Mouse (Mus musculus) megakaryocyte, embryonic 14.5 days (primary cell): ENCODE data around the gene Nqo1. TPM values are rescaled to one million over a fixed set of nuclear protein-coding genes. Genes with fewer than 3 reads are reported as not detected.

Source experiments
- H3K27me3 ChIP-seq: replicated peaks from 2 replicates; pipeline ENCODE3; 2012; ENCODE audit warnings: inconsistent platforms
- H3K36me3 ChIP-seq: replicated peaks from 2 replicates; pipeline ENCODE3; 2012; ENCODE audit warnings: low read length, inconsistent platforms, mixed read lengths
- H3K4me1 ChIP-seq: 2 replicates; pipeline ENCODE4 v1.6.1; 2012; ENCODE audit warnings: inconsistent platforms
- H3K4me3 ChIP-seq: replicated peaks from 2 replicates; pipeline ENCODE3; 2012; ENCODE audit warnings: moderate library complexity, mild to moderate bottlenecking, inconsistent platforms
- H3K9me3 ChIP-seq: 2 replicates; pipeline ENCODE4 v1.6.1; 2012; ENCODE audit warnings: inconsistent platforms
- FLI1 ChIP-seq: IDR thresholded peaks from 2 replicates; pipeline ENCODE4 v1.6.1; 2012; ENCODE audit warnings: low read length, inconsistent platforms, mixed read lengths
- GATA1 ChIP-seq: IDR thresholded peaks from 3 replicates; pipeline ENCODE4 v1.6.1; 2012; ENCODE audit warnings: mixed read lengths, low read length, inconsistent platforms, borderline replicate concordance
- polyA plus RNA-seq: library from polyadenylated mRNA; stranded (reverse); fragments of >175 nt; gene quantifications from 2 replicates; pipeline ENCODE4 v1.2.3, GENCODE M21; 2012; ENCODE audit warnings: low replicate concordance; ENCODE audit not compliant: insufficient read depth

Gene Nqo1
- polyA plus RNA-seq, 1 experiment: 0.43 TPM

GRCm38 (mm10) chr8:107436841-107437421 lies 33.9 kb upstream of the Nqo1 start:
- TF ChIP-seq FLI1 (no peak), GATA1 (peak; percentile 32; the same call in 1 of the 3 replicates)
- Histone ChIP-seq H3K36me3 (peaks cover 20% of the 10 kb centered on the region), H3K4me1 (peaks cover 49% of the 10 kb centered on the region), H3K27me3 (no peaks in the 10 kb centered on the region), H3K4me3 (peak overlapping the region; percentile 96), H3K9me3 (no peaks in the 10 kb centered on the region)

DNA sequence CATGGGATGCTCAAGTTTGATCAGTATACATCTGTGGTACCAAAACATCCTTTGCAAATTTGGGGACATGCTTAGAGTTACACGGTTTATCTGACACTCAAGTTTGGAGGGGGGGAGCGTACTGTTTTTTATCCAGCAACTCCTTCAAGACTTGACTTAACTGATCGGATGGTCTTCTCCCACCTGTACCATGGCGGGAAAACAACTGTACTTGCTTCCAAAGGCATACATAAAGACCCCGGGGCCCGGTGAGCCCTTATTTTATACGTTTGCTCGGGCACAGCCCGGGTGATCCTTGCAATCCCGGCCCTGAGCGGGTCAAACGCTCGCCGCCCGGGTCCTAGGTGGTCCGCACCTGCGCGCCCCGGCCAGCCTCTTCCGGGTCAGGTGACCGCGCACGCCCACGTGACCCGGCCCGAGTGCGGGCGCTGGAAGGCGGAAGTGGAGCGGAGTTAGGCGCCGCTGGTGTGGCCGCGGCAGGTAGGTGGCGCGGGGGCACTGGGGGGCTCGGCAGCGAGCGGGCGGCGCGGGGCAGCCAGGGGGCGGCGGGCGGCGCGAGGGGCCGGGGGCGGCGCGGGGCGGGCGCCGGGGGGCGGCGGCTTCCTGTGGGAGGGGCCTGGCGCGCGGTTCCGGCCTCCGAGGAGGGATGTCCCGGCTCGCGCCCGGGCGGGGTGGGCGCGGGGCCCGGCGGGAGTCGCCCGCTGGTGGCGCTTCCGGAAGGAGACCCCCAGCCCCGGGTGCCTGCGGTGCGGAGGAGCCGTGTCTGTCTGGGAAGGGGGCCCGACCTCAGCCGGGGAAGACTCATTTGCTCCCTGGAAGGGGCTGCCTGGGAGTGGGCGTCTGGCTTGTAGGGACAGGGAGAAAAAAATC lies 33.2 kb upstream of the Nqo1 start, which contains the start of gene Wwp2:
Gene Wwp2, plus strand, starts transcription at position 404 of the 870 bp plus-strand sequence.
- H3K9me3 ChIP-seq: no peaks in the 10 kb centered on the region
- TF ChIP-seq FLI1 (no peak), GATA1 (no peak)
- peaks cover 13% of the 10 kb centered on the region for H3K36me3 ChIP-seq
- H3K27me3 ChIP-seq: peaks cover 2% of the 10 kb centered on the region
- peak within 1 kb of the TSS; percentile 96 for H3K4me3 ChIP-seq
- peaks cover 42% of the 10 kb centered on the region for H3K4me1 ChIP-seq

DNA sequence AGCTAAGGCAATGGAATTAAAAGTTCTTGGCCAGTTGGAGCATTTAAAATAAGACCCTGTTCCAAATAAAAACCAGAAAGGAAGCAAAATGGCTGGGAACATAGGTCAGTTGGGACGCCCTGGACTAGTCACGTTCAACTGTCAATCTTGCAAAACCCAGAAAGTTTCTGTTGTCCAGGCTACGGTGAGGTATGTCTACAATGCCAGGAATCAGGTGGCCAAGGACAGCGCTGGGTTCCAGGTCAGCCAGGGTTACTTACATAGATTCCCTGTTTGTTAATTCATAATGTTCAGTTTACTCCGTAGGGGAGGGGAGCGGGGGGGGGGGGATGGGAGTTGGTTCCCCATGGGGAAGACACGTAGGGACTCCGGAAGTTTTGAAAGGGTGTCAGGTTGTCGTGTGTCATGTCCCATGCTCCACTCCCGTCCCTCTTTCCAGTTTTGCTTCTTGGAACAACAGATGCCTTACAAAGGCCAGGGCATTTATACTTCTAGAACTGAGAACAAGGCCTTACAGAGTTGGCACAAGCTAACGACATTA lies 32.5 kb upstream of the Nqo1 start:
- no peak for TF ChIP-seq FLI1
- no peak for TF ChIP-seq GATA1
- H3K4me3 ChIP-seq: peak overlapping the region; percentile 96
- peaks cover 35% of the 10 kb centered on the region for H3K4me1 ChIP-seq
- peaks cover 8% of the 10 kb centered on the region for H3K36me3 ChIP-seq
- no peaks in the 10 kb centered on the region for H3K9me3 ChIP-seq
- peaks cover 5% of the 10 kb centered on the region for H3K27me3 ChIP-seq

DNA sequence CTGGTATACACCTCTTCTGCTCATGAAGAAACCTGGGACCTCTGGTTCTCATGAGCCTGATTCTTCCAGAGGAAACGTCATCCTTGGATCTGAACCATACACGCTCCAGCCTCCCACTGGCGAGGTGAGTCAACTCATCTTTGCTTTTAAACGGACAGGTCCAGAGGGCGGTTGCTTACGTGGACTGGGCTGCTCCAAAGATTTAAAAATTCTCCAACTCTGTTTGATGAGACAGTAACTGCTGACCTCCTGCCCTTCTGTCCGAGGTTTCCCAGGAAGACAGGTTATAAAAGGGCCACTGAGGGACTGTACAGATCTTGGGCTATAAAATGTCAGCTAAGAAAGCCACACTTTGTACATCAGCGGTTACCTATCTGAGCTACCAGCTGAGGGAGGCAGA lies 27.8 kb upstream of the Nqo1 start:
- peaks cover 6% of the 10 kb centered on the region for H3K4me1 ChIP-seq
- H3K4me3 ChIP-seq: no peak overlapping the region
- H3K9me3 ChIP-seq: peaks cover 5% of the 10 kb centered on the region; the same call in 1 of the 2 replicates
- no peaks in the 10 kb centered on the region for H3K36me3 ChIP-seq
- peaks cover 13% of the 10 kb centered on the region for H3K27me3 ChIP-seq
- TF ChIP-seq FLI1 (no peak), GATA1 (no peak)

- Histone ChIP-seq H3K9me3 (peaks cover 4% of the 10 kb centered on the region; the same call in 1 of the 2 replicates), H3K4me3 (peak overlapping the region; percentile 96), H3K27me3 (peaks cover 6% of the 10 kb centered on the region), H3K36me3 (peaks cover 31% of the 10 kb centered on the region), H3K4me1 (peaks cover 40% of the 10 kb centered on the region)
- TF ChIP-seq FLI1 (no peak), GATA1 (no peak)
These were observed 22.2 kb upstream of the Nqo1 start for GRCm38 (mm10) chr8:107425230-107425597.

DNA sequence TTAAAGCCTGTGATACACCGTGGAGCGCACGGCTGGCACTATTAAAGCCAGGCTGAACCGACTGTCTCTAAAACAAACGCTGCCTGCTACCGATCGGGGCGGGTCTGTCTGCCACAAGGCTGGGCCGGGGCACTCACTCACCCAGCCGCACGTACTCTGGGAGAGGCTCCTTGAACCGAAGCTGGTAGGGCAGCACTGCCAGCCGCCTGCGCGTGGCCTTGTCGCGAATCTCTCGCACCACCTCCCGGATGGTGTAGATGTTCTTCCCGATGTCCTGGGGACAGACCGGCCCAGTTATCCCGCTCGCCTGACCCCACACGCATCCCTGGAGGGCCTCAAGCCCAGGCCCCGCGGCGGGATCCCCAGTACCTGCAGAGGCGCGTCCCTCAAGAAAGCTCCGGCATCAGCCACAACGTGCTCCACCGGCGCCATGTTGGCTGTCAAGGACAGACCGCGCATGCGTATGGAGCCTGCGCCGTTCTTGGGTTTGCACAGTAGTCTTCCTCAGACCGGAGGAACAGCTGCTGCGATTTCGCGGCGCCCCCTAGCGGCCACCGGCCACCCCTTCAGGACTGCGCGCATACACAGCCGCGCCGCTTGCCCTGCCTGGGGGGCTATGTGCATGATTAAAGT lies 21.7 kb upstream of the Nqo1 start, which contains the start of gene Nob1:
Gene Nob1, minus strand, starts transcription at position 455 of the 633 bp plus-strand sequence.
- Histone ChIP-seq H3K9me3 (no peaks in the 10 kb centered on the region), H3K4me1 (peaks cover 40% of the 10 kb centered on the region), H3K27me3 (peaks cover 3% of the 10 kb centered on the region), H3K36me3 (peaks cover 36% of the 10 kb centered on the region), H3K4me3 (peak within 1 kb of the TSS; percentile 96)
- TF ChIP-seq GATA1 (no peak), FLI1 (no peak)

GRCm38 (mm10) chr8:107424176-107424575 lies 21.2 kb upstream of the Nqo1 start:
- TF ChIP-seq FLI1: no peak
- no peak for TF ChIP-seq GATA1
- H3K36me3 ChIP-seq: peaks cover 41% of the 10 kb centered on the region
- H3K4me3 ChIP-seq: peak overlapping the region; percentile 96
- H3K27me3 ChIP-seq: peaks cover 3% of the 10 kb centered on the region
- peaks cover 40% of the 10 kb centered on the region for H3K4me1 ChIP-seq
- H3K9me3 ChIP-seq: no peaks in the 10 kb centered on the region

DNA sequence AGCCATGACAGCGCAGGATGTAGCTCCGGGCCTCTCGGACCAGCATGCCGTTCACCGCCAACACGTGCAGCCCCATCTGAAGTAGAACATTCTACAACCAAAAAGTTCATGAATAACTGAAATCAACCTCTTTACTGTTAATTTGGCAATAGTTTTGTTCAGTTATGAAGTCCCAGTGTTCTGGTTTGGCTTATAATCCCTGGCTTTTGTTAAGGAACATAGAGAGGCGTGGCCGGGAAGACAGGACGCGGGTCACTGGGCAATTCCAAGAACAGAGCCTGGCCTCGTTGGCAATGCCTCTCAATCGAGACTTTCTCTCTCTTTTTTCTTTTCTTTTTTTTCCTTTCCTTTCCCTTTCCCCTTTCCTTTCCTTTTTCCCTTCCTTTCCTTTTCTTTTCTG lies 14.0 kb upstream of the Nqo1 start:
- Histone ChIP-seq H3K27me3 (no peaks in the 10 kb centered on the region), H3K4me3 (no peak overlapping the region), H3K4me1 (peaks cover 17% of the 10 kb centered on the region), H3K9me3 (no peaks in the 10 kb centered on the region), H3K36me3 (peaks cover 100% of the 10 kb centered on the region)
- TF ChIP-seq FLI1 (no peak), GATA1 (no peak)

- Histone ChIP-seq H3K4me1 (peaks cover 11% of the 10 kb centered on the region), H3K36me3 (peaks cover 98% of the 10 kb centered on the region), H3K27me3 (no peaks in the 10 kb centered on the region), H3K9me3 (no peaks in the 10 kb centered on the region), H3K4me3 (no peak overlapping the region)
- TF ChIP-seq GATA1 (no peak), FLI1 (no peak)
These were observed 10.9 kb upstream of the Nqo1 start for GRCm38 (mm10) chr8:107413881-107414280.

GRCm38 (mm10) chr8:107412552-107412951 lies 9.5 kb upstream of the Nqo1 start:
- Histone ChIP-seq H3K27me3 (no peaks in the 10 kb centered on the region), H3K4me1 (peaks cover 17% of the 10 kb centered on the region), H3K4me3 (no peak overlapping the region), H3K36me3 (peaks cover 94% of the 10 kb centered on the region), H3K9me3 (no peaks in the 10 kb centered on the region)
- no peak for TF ChIP-seq GATA1
